Mouse (Mus musculus) retina, postnatal 1 day (tissue): ENCODE data around the gene Snx13.

Experiments used
- DNase-seq: peaks from one replicate; pipeline ENCODE4 v3.0.0-alpha.2; 2012

The Snx13 gene

GRCm38 (mm10) chr12:35047320-35048225 is 587 bp downstream of the Snx13 start:
- peak; percentile 63 for DNase-seq

- DNase-seq, result no peak
Observed at GRCm38 (mm10) chr12:35048891-35049290, 1.9 kb downstream of the Snx13 start.

- no peak for DNase-seq
Observed at GRCm38 (mm10) chr12:35050501-35050900, 3.5 kb downstream of the Snx13 start.

GRCm38 (mm10) chr12:35050964-35051758 is 4.2 kb downstream of the Snx13 start:
- no peak for DNase-seq

GRCm38 (mm10) chr12:35054420-35054819 is 7.4 kb downstream of the Snx13 start:
- no peak for DNase-seq

GRCm38 (mm10) chr12:35055114-35056095 is 8.4 kb downstream of the Snx13 start:
- DNase-seq, result no peak

GRCm38 (mm10) chr12:35063697-35064468 is 16.9 kb downstream of the Snx13 start:
- DNase-seq, result no peak

GRCm38 (mm10) chr12:35067621-35068020 is 20.6 kb downstream of the Snx13 start:
- no peak for DNase-seq

GRCm38 (mm10) chr12:35071336-35071735 is 24.4 kb downstream of the Snx13 start:
- DNase-seq, result no peak

- DNase-seq, result no peak
Observed at GRCm38 (mm10) chr12:35072178-35072577, 25.2 kb downstream of the Snx13 start.

GRCm38 (mm10) chr12:35075993-35076392 is 29.0 kb downstream of the Snx13 start:
- no peak for DNase-seq

- DNase-seq, result no peak
Observed at GRCm38 (mm10) chr12:35123549-35123948, 76.6 kb downstream of the Snx13 start.

GRCm38 (mm10) chr12:35153186-35153585 is 106.2 kb downstream of the Snx13 start:
- DNase-seq, result no peak

GRCm38 (mm10) chr12:35154149-35154548 is 107.2 kb downstream of the Snx13 start:
- DNase-seq, result no peak

- no peak for DNase-seq
Observed at GRCm38 (mm10) chr12:35157237-35157636, 110.3 kb downstream of the Snx13 start.

GRCm38 (mm10) chr12:35161690-35162089 is 114.7 kb downstream of the Snx13 start:
- no peak for DNase-seq

- DNase-seq, result no peak
Observed at GRCm38 (mm10) chr12:35170275-35170674, 123.3 kb downstream of the Snx13 start.

GRCm38 (mm10) chr12:35175938-35176337 is 129.0 kb downstream of the Snx13 start:
- no peak for DNase-seq

- DNase-seq, result peak; percentile 22
Observed at GRCm38 (mm10) chr12:35176628-35177027, 129.6 kb downstream of the Snx13 start.

- peak; percentile 87 for DNase-seq
Observed at GRCm38 (mm10) chr12:35182675-35183074, 135.7 kb downstream of the Snx13 start.

- DNase-seq, result peak; percentile 59
Observed at GRCm38 (mm10) chr12:35184261-35184660, 137.3 kb downstream of the Snx13 start.
